Mouse (Mus musculus): ENCODE results near the gene Qpctl.
"Not testable (repeated sequence)": the region's sequence is repeated elsewhere in the genome, so short reads cannot be mapped to it uniquely, and the experiment has no call there.

Gene Qpctl

DNA sequence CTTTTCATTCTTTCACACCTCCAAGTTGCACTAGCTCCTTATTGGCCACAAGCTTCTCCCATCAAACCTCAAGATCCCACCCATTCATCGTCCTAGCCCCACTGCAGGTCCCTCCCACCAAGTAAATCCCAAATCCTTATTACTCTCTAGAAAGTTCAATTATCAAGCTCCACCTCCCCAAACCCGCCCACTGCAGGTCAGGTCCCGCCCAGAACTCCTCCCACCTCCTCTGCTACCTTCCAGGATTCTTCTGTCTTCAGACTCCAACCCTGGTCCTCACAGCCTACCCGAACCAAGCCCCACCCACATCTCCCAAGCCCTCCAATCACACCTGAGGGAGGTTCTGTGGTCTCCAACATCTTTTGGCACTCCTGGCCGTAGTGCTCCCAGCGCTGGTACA lies 15.1 kb upstream of the Qpctl start:
- no peak for DNase-seq (ENCODE audit: low spot score in 2 of 2)

DNA sequence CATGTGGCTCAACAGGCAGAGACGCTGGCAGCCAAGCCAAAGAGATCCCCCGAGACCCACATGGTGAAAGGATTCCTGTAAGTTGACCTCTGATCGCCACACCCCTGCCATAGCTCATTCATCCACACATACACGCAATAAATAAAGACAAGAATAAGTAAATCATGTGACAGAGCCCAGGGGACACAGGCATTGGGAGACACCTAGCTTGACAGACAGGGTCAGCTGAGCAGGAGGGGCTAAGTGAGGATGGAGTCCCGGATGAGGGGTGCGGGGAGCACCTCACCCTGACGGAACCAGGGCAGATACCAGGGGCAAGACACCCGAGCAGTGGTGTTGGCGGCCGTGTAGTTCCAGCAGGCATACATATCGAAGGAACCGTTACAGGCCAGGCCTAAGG lies 14.7 kb upstream of the Qpctl start:
- no peak for DNase-seq (ENCODE audit: low spot score in 2 of 2)

DNA sequence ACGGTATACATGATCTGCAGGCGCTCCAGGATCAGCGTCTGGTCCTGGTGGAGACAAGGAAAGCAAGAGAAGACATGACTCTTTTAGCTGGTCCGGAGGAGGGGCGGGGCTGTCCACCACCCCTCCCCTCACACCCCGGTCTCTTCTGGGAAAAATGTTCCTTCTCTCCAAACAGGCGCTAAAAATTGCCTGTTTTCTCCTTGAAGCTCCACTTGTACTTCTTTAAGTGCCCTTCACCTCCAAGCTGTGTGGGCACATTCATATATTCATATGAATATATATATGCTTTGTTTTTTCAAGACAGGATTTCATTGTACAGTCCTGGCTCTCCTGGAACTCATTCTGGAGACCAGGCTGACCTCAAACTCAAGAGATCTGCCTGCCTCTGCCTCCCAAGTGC lies 13.8 kb upstream of the Qpctl start:
- DNase-seq (ENCODE audit: low spot score in 2 of 2): no peak

DNA sequence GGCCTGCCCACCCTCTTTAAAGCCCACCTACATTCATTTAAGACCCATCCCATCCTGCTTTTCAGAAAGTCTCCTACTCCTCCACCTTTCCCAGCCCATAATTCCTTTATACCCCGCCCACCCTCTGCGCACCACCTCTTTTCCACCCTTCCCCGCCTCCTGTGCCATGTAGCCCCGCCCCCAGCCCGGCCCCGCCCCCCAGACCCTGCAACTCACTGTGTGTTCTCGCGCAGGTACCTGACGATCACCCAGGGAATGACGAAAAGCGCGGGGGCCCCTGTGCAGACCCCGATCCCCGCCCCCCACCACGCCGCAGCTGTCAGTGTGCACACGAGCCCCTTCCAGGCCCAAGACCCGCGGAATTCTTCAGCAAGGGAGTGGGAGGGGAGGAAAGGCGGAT lies 11.0 kb upstream of the Qpctl start:
- no peak for DNase-seq (ENCODE audit: low spot score in 2 of 2)

DNA sequence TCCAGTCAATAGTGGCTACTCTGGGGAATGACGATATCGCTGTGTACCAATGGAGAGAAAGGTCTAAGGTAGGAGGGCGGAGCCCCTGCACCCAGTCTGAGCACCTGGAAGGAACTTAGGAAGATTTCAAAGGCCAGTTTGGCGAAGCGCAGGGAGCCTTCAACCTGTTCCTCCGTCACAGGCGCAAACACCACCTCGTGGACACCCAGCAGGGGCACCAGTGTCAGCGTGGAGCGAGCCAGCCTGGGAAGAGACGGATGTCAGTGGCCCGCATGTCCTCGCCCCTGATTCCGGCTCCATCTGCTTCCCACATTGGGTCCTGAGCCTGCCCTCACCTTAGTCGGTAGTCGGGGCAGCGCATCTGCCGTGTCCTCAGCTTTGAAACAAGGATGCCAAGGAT lies 10.3 kb upstream of the Qpctl start:
- no peak for DNase-seq (ENCODE audit: low spot score in 2 of 2)

DNA sequence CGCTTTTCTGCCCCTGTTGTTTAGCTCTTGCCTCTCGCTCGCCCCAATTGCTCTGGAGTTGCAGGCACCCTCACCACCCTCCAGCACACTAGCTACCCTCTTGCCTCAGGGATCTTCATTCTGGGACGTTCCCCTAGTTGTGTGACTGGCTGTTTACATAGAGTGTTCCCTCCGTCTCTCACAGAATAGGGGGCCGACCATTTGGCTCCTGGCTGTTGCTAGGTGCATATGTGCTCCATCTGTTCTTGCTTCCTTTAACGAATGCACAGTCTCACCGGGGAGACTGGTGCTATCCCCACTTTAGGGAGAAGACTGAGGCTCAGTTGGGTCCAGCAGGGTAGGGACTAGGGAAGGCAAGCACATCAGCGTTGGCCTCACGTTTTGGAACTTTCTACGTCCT lies 9.5 kb upstream of the Qpctl start:
- no peak for DNase-seq (ENCODE audit: low spot score in 2 of 2)

DNA sequence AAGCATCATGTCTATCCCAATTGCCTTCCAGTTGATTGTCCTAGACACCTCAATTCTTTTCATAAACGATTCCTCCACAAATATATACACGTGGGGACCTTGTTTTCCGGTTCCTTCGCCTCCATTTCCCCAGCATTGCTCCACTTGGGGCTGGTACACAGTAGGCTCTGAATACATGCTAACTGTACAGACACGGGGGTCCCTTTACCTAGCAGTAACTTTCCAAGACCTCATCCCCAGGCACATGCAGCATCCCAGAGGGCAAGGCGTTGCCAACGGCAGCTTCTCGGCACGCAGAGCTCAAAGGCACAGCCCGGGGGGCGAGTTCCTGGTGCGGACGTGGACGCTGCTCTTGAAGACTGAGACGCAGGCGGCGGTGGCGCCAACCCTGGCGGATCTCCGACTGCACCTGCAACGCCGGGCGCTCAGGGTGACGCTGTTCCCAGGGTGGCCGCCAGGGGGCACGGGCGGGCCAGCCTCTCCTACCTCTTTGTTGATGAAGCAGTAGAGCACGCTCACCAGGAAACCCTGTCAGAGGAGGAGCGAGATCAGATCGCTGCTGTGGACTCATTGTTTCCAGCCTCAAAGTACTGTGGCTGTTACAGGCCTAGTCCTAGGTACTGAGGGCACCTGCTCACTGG lies 8.2 kb upstream of the Qpctl start:
- DNase-seq (ENCODE audit: low spot score in 2 of 2): peak; percentile 95

DNA sequence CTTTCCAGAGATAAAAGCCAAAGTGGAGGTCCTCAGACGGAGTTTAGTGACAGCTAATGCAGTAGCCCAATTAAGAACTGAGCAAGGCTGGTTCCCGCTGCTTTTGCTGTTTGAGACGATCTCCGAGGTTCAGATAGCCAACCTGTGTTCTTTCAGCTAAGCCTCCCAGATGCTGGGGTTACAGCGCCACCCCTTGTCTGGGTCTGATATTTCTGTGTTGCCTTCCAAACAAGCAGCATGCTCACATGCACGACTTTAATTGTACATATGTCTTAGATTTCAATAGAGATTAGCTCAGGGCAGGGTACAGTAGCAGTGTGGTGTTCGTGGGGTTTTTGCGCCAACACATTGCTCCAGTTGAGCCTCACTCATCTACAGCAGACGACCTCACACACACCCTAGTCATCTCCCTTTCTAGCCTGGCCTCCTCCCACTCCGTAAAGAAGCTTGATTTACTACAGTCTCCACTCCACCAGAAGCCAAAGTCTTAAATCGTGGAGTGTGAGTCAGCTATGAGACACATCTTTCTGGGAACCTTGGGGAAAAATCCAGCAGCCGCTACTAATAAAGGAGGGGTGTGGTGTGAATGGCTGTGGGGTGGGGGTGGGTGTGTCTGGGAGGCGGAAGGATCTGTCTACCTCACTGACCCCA lies 6.9 kb upstream of the Qpctl start:
- DNase-seq (ENCODE audit: low spot score in 2 of 2): no peak

DNA sequence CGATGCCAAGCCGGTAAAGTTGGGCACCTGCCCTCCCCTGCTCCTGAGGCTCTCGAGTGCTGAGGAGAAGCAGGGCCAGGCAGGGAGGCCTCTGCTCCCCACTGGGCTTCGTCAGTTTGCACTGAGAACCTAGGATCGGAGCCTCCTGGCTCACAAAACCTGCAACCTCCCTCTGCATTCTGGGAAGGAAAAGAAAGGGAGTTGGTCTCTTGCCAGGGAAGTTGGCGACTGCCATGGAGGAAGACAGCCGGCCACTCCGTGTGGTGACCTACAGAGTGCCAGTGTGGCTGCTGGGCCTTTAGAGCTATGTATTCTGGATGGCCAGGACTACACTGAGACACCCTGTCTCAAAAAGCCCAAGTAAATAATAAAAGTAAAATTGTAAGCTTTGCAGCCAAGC lies 5.7 kb upstream of the Qpctl start:
- DNase-seq (ENCODE audit: low spot score in 2 of 2): no peak

DNA sequence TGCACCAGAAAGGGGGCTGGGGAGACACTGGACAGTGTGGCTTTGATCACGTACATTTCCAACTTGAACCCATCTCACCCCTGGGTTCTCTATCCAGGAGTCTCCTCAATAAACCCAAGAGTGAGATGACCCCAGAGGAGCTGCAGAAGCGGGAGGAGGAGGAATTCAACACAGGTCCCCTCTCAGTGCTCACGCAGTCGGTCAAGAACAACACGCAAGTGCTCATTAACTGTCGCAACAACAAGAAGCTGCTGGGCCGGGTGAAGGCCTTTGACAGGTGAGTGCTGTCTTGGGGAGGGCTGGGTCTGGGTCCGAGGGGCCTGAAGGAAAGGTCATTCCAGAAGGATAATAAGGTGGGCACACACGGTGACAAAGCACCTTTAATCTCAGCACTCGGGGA lies 2.0 kb upstream of the Qpctl start:
- not testable (repeated sequence) for DNase-seq (ENCODE audit: low spot score in 2 of 2)

DNA sequence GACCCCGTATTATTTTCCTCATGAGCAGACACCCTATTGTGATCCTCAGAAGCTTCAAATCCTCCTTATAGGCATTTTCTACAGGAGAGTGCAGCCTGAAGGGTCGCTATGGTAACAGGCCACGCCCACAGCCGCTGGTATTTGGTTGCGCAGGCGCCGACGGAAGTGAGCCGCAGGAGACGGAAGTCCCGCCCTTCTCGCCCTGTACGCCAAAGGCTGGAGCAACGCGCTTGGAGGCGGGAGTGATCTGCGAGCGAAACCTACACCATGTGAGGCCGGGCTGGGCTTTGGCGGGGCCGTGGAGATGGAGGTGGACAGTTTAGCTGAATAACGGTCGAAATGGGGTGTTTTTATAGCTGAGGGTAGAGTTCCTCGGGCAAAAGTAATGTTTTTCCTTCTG lies 535 bp upstream of the Qpctl start, which contains the start of gene Snrpd2:
TSS of gene Snrpd2 (plus strand) at position 97 of the 400 bp plus-strand sequence.
- peak; percentile 95 to 98 for DNase-seq (ENCODE audit: low spot score in 2 of 2)

DNA sequence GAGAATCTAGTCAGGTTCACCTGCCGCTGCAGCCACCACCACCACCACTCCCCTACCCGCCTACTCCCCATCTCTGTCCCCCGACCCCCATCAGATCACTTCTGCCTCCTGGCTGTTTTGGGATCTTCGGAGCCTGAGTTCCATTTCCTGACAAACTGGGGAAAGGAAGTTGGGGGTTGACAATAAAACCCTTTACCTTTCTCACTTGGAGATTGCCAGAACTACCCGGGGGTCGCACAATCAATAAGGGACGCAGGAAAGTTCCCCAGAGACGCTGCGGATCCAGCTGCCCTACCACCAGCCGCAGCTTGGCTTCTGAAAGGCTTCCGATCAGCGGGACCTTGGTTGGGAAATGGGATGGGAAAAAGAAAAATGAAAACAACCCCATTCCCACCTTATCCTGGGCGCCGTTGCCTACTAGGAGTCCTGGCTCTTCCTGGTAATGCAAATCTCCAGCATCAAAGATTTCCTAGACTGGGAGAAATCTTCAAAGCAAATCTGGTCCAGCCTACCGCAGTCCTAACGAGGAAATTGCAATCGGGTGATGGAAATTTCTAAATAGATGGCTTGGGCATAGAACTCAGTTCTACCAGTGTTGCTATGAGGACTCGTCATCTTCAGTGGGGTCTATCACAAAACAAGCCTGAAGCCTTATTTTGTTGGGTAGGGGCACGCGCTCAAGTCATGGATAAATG lies 764 bp downstream of the Qpctl start:
- DNase-seq (ENCODE audit: low spot score in 2 of 2): no peak

DNA sequence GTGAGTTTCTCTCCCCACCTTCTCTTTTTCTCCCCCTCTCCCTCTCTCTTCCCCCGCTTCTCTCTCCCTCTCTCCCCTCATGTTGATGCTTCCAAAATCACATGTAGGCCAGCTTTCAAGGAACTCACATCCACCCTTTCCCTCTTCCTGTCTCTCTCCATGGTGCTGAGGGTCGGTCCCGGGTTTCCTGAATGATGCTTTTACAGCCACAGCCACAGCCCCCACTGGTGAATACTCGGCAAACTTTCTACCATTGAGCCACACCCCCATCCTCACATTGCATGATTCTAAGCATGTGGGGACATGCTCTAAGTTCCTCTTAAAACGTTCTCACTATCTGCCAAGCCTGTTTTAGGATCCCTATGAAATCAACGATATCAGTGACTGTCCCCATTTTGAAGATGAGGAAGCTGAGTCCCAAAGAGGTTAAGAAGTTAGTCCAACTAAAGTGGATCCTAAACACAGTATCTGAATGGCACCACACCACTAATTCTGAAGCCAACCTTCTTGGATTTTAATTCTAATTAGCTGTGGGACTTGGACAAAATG lies 1.5 kb downstream of the Qpctl start:
- no peak for DNase-seq (ENCODE audit: low spot score in 2 of 2)

DNA sequence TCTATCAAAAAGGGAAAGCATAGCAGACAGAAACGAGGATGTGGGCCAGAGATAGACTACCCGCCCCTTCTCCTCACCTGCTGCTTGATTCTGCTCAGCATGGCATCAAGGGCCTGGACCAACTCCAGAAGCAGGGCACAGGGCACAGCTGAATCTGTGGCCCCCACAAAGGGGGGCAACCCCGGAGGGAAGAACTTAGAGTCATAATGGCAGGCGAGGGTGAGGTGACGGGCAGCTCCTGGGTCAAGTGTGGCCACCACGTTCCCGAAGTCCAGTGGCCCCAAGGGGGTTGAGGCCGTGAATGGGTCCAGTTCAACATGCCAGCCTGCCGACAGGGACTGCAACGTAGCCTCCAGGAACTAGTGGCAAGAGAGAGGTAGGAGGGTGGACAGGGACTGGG lies 2.3 kb downstream of the Qpctl start:
- no peak for DNase-seq (ENCODE audit: low spot score in 2 of 2)

DNA sequence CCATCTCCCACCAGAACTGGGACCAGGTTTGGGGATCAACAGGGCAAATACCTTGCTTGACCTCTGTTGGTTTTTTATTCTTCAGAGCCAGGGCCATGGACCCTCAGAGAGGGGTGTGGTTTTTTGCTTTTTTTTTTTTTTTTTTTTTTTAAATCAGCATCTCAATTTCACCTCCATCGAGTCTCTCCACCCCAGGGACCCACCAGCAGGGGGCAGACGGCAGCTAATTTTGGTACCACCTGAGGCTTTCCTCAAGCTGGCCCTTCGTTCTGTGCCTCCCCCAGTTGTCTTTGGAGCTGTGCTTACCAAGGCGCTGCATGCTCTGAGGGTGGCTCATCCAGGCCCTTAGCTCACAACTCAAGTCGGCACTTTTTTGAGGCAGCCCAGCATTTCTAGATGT lies 11.7 kb downstream of the Qpctl start:
- peak; percentile 62 to 73 for DNase-seq (ENCODE audit: low spot score in 2 of 2)

DNA sequence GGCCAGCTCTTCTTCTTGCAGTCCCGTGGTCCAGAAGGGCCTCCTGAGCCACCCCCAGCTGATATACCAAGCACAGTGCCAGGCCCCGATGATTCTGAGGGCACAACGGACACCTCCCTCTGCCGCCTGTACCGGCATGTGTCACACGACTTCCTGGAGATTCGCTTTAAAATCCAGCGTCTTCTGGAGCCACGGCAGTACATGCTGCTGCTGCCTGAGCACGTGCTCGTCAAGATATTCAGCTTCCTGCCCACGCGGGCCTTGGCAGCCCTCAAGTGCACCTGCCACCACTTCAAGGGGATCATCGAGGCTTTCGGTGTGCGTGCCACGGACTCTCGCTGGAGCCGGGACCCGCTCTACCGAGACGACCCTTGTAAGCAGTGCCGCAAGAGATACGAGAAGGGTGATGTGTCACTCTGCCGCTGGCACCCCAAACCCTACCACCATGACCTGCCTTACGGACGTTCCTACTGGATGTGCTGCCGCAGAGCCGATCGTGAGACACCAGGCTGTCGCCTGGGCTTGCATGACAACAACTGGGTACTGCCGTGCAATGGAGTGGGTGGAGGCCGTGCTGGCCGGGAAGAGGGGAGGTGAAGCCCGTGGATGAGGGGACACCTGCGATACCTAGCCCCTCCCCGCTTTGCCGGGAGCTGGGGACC lies 12.3 kb downstream of the Qpctl start:
- peak; percentile 50 to 63 for DNase-seq (ENCODE audit: low spot score in 2 of 2)

DNA sequence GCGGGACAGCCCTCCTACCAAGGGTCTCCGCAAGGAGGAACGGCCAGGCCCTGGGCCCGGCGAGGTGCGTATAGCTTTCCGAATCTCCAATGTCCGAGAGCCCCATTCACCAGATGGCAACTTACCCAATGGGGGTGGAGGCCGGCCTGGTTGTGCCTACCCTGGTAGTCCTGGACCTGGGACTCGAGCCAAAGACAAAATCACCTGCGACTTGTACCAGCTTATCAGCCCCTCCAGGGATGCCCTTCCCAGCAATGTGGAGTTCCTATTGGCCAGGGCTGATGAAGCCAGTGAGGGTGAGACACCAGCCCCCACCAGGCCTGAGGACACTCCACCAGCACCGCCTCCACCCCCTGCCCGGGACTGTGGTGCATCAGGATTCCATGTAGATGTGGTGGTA lies 12.9 kb downstream of the Qpctl start:
- DNase-seq (ENCODE audit: low spot score in 2 of 2): no peak

DNA sequence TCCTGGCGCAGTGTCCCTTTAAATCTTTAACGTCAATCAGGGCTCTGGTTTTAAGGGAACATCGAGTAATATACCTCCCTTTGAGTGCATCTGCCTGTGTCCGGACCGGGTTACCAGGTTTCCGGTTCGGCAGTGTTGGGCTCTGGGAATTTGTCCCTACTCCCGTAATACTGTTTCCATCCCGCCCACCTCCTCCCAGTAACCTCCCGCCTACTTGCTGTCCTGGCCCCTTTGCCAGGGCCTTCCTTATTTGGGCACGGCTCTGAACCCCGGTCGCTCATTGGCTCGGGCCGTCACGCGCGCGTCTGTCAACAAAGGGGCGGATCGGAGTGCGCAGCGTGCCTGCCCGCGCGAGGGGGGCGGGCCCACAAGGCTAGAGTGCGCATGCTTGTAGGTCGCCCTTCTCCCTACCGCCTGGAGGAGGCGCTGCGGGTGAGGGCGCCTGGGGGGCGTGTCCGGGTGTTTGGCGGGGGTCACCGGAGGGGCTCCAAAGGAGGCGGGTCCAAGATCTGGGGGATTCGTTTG lies 17.7 kb downstream of the Qpctl start:
- peak; percentile 95 to 96 for DNase-seq (ENCODE audit: low spot score in 2 of 2)

DNA sequence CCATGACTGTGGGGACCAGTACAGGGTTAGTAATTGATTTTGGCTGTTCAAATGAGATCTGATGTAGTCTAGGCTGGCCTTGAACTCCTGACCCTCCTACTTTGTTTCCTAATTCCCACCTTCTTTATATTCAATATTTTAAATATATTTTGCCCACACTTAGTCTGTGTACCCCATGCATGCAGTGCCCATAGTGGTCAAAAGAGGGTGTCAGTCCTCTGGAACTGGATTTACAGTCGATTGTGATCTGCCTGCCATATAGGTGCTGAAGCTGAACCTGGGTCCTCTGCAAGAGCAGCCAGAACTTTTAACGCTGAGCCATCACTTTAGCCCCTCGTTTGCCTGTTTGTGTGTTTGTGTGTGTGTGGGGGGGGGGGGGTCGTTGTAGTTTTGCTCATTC lies 18.4 kb downstream of the Qpctl start:
- DNase-seq (ENCODE audit: low spot score in 2 of 2): no peak

DNA sequence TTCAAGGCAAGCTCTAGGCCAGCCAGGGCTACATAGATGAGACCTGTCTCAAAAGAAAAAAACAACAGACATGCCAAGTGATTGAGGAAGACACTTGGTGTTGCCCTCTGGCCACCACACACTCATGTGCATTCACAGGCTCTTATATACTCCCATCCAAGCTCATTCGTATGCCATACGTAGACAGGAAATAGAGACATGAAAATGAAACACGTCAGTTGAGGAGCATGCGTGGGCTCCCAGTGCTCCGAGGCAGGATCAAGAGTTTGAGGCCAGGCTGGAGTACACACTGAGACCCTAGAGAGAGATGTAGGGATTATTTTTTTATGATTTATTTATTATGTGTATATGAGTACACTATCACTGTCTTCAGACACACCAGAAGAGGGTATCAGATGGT lies 19.7 kb downstream of the Qpctl start:
- no peak for DNase-seq (ENCODE audit: low spot score in 2 of 2)

DNA sequence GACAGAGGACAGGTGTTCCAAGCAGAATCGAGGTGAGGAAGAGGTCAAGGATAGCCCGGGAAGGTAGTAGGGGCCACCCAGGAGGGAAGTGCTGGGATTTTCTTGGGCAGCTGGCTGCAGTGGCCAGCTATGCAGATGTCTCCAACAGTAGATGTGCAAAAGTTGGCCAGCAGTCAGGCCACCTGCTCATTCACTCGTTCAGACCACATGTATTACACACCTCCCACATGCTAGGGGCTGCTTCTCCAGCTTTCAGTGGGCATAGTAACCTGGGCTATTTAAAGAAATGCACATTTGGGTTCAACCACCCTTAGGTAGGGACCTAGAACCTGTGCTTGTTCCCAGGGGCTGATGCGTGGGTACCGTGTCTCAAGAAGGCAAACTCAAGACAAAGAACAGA lies 21.3 kb downstream of the Qpctl start:
- DNase-seq (ENCODE audit: low spot score in 2 of 2): no peak

DNA sequence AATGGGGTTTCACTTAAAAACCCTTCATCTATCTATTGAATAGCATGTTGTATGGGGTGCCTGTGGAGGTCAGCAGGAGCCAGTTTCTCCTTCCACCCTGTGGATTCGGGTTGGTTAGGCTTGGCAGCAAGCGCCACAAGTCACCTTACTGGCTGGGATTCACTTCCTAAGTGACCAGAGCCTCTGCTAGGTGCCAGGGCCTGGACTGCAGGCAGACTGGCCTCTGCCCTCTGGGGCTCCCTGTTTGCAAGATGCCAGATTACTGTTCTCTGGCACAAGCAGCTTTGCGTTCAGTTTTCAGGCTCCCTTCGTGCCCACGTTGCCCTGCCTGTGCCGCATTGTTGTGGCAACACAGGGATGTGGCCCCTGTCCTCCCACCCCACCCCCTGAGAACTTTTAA lies 24.4 kb downstream of the Qpctl start:
- no peak for DNase-seq (ENCODE audit: low spot score in 2 of 2)
